In the genomic region with DNA sequence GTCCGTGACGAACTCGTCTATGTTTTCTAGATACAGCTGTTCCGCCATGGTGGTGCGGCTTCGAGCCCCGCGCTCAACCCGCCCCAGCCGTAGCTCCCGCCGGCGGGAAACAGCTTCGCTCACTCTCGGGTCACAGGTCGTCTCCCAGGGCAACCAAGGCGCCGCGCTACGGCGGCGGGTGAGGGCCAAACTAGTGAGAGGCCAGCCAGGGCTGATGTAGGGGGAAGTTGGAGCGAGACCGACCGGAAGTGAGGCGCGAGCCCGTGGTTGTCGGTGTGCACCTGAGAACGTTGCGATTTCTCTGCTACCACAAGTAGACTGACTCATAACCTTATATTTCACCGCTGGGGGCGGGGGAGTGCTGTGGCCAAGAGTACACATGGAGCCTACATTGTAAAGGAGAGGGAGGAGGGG, we compare ENCODE assay signal across 8 mouse cellular contexts. TPM values are rescaled to one million over a fixed set of nuclear protein-coding genes. Genes with fewer than 3 reads are reported as not detected.
DNase-seq lines count a peak whose midpoint lies in the region; ATAC-seq and TF ChIP-seq lines count a peak whose summit lies in the region.

A gene (minus strand): TSS at position 190 of the 414 bp plus-strand sequence.

- peaks cover 12% of the 10 kb centered on the region for H3K4me1 ChIP-seq in hindbrain, embryonic 13.5 days (replicated peaks)

- peak within 1 kb of the TSS; percentile 93 for H3K4me3 ChIP-seq in hindbrain, embryonic 13.5 days

- in situ Hi-C loops in Patski (cut with MboI; ENCODE audit: low pct_unique_long_range_greater_than_20kb): loop anchor here (5.0 kb wide), 1 partner anchor 116 kb away; no protein-coding TSS in a partner anchor

- no peaks in the 10 kb centered on the region for H3K27me3 ChIP-seq in Patski
- no peaks in the 10 kb centered on the region for H3K27me3 ChIP-seq in hindbrain, embryonic 13.5 days

- H3K9ac ChIP-seq in hindbrain, embryonic 13.5 days: peak within 1 kb of the TSS; percentile 90

- H3K27ac ChIP-seq in hindbrain, embryonic 13.5 days: peak within 1 kb of the TSS; percentile 84

- POLR2A ChIA-PET in Patski (lab: Charles Lee): interaction anchor here (0.7 to 0.9 kb wide), 3 partner anchors 12 to 148 kb away, joined by 3 to 4 read pairs (median 3); no protein-coding TSS in a partner anchor

- under 1% methylated on average over 33 of the region's 33 CpGs for WGBS in hindbrain, embryonic 13.5 days

- peaks cover 29% of the 10 kb centered on the region for H3K36me3 ChIP-seq in hindbrain, embryonic 13.5 days

- peak; percentile 88 for ATAC-seq in Patski
- peak; percentile 96 for ATAC-seq in hindbrain, embryonic 13.5 days (ENCODE audit: low FRiP score)

- peak; percentile 71 for DNase-seq in Patski (ENCODE audit: low read depth, low spot score)
- peak; percentile 99 for DNase-seq in cerebellum, postnatal 14 days
- peak; percentile 96 to 99 for DNase-seq in frontal cortex, postnatal 14 days (ENCODE audit: low spot score in 2 of 2)
- peak; percentile 99 for DNase-seq in layer of hippocampus, postnatal 25 days (ENCODE audit: extremely low spot score in 1 of 2, low spot score in 1 of 2)
- DNase-seq in lung, postnatal 25 days (ENCODE audit: low spot score): peak; percentile 98
- peak; percentile 99 for DNase-seq in retina, embryonic 14.5 days (ENCODE audit: low spot score)
- DNase-seq in thymus, postnatal 4 days: peak; percentile 99

- no peaks in the 10 kb centered on the region for H3K9me3 ChIP-seq in hindbrain, embryonic 13.5 days

- H3K4me2 ChIP-seq in hindbrain, embryonic 13.5 days: peak within 1 kb of the TSS; percentile 85

- CTCF ChIA-PET in Patski (lab: Charles Lee): interaction anchor here (0.6 to 3.5 kb wide), 4 partner anchors 38 to 133 kb away, joined by 3 to 22 read pairs (median 6); a partner anchor contains a TSS

- TF ChIP-seq CTCF in Patski (IDR thresholded peaks at IDR 0.05): no peak

RNA-seq across cellular contexts. Expression of the gene that starts here (rescaled TPM):
- 34.3 TPM for polyA plus RNA-seq in Patski (2021)
- polyA plus RNA-seq in hindbrain, embryonic 13.5 days (2015; fragmentation: Nextera tagmentation; extraction: Ambion mirVana): 43.7 and 45.0 TPM in 2 replicates
- 10 to 100 TPM; 24.7 to 32.4 TPM for total RNA-seq in layer of hippocampus, postnatal 25 days (2021)

Comparison
In these comparisons a context has a peak if more than half of its experiments do, and no peak if none do; other contexts are left out.
1. Peak in every context shown above with its lines: DNase-seq, ATAC-seq, H3K4me3 ChIP-seq and H3K27ac ChIP-seq.